Mouse (Mus musculus) CH12F3 (cell line): ENCODE measurements around the gene Impg1.

Source experiments
- in situ Hi-C: fragments of 300-500 bp; cut with MboI; formaldehyde crosslinking; loops from 2 replicates; pipeline ENCODE4 v1.14.3; 2020; ENCODE audit warnings: low sequenced_read_pairs

Impg1 gene

GRCm38 (mm10) chr9:80286845-80287244, 178.4 kb downstream of the Impg1 start:
- in situ Hi-C loops, result no loop called here

DNA sequence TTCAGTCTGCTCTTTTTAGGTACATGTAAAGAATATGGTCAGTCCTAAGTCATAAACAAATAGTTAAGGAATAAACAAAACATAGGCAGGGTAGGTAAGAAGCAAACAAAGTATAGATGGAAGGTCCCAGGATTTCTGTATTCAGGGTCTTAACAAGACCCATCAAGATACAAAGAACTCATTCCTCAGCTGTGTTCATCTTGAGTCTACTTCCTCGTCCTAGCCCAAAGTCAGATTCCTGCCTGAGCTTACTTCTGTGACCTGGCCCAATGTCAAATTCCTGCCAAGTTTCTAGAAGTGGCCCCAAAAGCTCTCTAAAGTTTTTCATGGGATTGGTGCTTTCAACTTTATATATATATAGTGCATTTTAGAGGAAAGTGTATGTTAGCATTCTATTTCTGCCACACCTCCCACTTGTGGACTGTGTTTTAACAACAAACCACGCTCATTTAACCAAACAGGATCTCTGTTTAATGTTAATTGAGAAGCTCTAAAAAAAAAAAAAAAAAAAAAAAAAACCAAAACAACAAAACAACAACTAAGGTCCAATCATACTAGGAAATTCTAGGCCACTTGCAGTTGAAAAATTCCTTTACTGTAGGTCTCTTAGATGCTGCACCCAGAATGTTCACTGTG, 180.6 kb downstream of the Impg1 start:
- in situ Hi-C loops, result no loop called here

DNA sequence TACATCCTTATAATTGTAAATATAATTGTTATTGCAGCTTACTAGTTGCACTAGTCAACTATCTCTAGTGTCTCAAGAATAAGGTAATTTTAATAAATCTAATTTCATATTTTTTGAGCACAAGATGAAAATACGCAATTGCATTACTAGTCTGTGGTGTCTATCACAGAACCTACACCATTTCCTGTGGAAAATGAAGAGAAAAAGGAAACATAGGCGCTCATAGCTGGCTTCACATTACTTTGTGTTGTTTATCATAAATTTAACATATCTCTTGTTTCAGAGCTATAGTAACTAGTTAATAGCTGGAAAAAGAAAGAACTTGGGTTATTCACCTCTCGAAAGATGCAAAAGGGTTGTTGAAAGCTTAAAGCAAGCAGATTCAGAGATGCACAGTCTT, 182.9 kb downstream of the Impg1 start:
- in situ Hi-C loops, result no loop called here

GRCm38 (mm10) chr9:80280724-80281123, 184.6 kb downstream of the Impg1 start:
- in situ Hi-C loops, result no loop called here

DNA sequence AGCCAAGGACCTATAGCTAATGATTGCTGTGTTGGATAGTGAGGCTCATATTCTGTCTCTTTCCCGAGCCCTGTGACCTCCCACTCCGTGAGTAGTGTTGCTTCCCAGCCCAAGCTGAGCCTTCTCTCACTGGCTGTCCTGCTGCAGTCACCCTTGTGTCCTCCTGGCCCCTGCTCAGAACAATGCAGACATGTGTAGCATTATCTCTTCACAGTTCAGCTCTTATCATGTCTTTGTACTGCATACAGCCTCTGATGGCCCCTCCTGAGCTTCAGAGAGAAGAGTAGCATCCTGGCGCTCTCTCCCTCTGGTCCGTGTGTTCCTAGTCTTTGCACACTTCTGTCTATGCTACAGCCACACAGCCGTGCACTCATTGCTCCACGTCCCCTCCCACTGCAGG, 187.5 kb downstream of the Impg1 start:
- in situ Hi-C loops, result no loop called here

DNA sequence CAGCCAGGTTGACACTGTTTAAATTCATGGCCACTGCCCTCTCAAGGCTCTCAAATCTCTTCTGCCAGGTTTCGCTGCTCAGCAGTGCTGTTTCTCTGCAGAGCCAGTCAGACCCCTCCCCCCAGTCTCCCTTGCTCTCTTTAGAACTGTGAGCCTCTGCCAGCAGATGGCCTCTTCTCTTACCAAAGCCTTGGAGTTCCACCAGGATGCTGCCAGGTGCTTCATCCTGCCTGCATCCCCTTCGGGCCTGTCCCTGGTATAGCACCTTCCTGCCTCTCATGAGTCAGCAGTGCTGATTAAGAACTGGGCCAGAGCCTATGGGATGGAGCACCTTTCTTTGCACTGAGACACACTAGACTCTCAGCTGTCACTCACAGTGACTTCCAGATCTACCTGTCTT, 188.1 kb downstream of the Impg1 start:
- in situ Hi-C loops, result no loop called here

GRCm38 (mm10) chr9:80275772-80276134, 189.5 kb downstream of the Impg1 start:
- in situ Hi-C loops, result no loop called here

DNA sequence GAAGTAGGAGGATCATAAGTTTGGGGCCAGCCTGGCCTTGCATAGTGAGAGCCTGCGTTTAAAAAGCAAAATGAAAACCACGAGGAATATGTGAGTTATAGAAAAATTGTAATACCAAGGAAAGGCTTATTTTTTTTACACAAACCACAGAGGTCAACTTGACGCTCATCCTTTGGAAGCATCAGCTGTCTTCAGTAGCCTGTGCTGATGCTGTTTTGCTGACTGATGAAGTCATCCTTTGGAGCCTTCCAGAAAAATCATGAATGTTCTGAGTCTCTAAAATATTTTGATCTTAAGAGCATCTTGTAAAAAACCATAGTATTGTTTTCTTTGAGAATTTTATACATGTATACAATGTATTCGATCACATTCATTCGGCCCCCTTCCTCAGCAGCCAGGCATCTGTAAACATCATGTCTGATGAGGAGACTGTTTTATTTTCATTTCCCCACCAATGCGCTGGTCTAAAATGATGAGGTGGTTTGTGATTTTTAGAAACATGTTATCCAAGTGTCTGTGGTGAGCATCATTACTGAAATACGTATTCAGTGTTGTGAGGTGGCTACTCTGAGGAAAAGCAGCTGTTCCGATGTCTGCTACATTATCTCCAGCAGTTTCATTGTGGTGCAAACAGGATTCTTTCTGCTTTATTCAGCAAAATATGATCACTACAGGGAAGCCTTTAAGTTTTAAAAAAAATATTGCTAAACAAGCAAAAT, 190.1 kb downstream of the Impg1 start:
- in situ Hi-C loops, result no loop called here

- in situ Hi-C loops, result no loop called here
Measured at GRCm38 (mm10) chr9:80272951-80273350, 192.3 kb downstream of the Impg1 start.

GRCm38 (mm10) chr9:80269596-80269995, 195.7 kb downstream of the Impg1 start:
- in situ Hi-C loops, result no loop called here

DNA sequence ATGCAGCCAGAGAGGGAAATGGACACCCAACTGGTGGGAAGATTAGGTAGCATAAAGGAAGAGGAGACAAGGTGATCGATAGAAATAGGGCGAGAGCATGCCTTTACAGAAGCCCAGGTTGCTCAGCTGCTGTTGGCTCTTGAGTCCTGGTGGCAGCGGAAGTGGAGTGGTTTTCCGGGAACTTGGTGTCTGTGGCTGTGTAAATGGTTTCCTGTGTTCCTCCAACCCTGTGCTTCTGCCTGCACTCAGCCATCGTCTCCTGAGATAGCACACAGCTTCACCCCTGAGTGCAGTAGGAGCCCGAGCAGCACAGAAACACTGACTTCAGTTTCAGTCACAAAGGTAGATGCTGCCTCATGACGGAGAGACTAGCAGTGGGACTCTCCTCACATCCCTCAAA, 198.8 kb downstream of the Impg1 start:
- in situ Hi-C loops, result no loop called here

- in situ Hi-C loops, result no loop called here
Measured at GRCm38 (mm10) chr9:80266086-80266485, 199.2 kb downstream of the Impg1 start.
